Mouse (Mus musculus): ENCODE results near the gene Wdr54.

The Wdr54 gene

GRCm38 (mm10) chr6:83101688-83102556, 54.3 kb downstream of the Wdr54 start:
- DNase-seq: peak; percentile 62

DNA sequence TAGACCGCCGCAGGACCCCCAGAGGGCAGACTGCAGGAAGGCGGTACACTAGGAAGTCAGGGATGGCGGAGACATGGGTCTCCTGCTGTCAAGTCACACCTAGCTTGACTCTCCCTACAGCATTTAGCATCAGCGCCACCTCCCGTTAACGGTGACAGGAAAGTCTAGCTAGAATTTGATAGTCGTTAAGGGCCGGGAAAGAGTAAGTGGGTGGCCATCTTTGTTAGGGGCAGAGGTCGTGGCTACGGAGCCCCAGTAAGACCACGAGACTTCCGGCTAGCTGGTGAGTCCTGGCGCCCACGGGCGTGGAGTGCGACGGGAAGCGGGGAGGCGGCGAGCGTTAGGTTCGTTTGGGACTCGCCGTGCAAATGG, 54.9 kb downstream of the Wdr54 start, which contains the start of the genes Ccdc142 and Gm42688:
Gene Ccdc142 (plus strand): TSS at position 286 of the 372 bp plus-strand sequence.
Gene Gm42688 (plus strand): TSS at position 302 of the 372 bp plus-strand sequence.
- peak; percentile 93 for DNase-seq

Measured in layer of hippocampus, adult 9-11 months (tissue).